Mouse (Mus musculus) naive thymus-derived CD4-positive, alpha-beta T cell, adult 2 months (primary cell): ENCODE results near the gene Arl5b.
A peak's percentile ranks its signal among the peaks of the same experiment; 100 is the strongest.

ENCODE experiments used
- DNase-seq: peaks from one replicate; pipeline ENCODE4 v3.0.0-alpha.2; 2011; ENCODE audit warnings: low read depth

Arl5b gene

DNA sequence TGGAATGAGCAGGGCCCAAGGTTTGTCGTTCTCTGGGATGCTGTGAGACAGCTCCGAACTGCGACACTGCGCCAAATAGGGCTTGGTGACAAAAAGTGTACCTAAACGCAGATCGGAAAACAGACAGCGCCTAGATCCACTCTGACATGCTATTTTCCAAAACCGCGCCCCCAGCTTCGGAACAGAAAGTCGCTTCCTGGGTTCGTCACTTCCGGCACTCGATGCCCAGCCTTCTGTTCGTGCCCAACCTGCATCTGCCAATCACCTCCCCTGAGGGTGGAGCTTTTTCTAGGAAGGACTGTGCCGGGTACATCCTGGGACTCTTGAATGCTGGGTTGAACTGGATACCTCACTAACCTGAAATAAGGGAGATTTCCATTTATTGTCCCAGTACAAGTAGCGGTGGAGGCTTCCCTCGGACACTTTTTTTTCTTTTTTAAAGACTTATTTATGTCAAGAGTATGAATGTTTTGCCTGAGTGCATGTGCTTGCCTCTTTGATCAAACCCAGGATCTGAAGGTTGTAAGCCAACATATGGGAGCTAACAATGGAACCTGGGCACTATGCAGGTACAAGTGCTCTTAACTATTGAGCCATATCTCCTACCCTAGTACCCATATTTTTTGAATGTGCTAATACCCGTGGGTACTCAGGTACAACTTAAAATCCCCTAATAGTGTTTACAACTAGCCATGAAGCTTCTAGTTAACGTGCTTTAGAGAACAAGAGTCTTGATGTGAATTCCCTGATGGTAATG is at the start of gene Arl5b:
Gene Arl5b (plus strand): TSS at position 279 of the 757 bp plus-strand sequence.
- DNase-seq: peak; percentile 95

- no peak for DNase-seq
Measured at GRCm38 (mm10) chr2:15007531-15007930, 41.7 kb upstream of the Arl5b start.

DNA sequence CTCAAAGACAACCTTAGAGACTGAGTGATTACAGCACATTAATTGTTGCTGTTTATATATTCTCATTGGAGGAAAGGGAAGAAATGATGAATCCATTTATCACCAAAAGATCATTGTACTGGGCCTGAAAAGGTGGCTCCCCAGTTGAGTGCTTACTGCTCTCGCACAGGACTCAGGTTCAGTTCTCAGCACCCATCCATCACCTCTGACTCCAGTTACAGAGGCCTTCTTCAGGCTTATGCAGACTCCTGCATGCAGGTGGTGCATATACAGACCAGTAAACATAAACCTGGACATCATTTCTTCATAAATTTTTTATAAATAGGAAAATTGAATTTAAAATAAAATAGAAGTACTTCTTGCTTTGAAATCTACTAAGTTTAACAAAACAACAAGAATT is 41.1 kb upstream of the Arl5b start:
- no peak for DNase-seq

- DNase-seq: no peak
Measured at GRCm38 (mm10) chr2:15026817-15027216, 22.4 kb upstream of the Arl5b start.

GRCm38 (mm10) chr2:15027816-15028215 is 21.4 kb upstream of the Arl5b start:
- DNase-seq: no peak

GRCm38 (mm10) chr2:15038705-15039104 is 10.5 kb upstream of the Arl5b start:
- no peak for DNase-seq

GRCm38 (mm10) chr2:15040326-15040725 is 8.9 kb upstream of the Arl5b start:
- peak; percentile 67 for DNase-seq

- no peak for DNase-seq
Measured at GRCm38 (mm10) chr2:15054496-15054895, 5.3 kb downstream of the Arl5b start.

- DNase-seq: peak; percentile 97
Measured at GRCm38 (mm10) chr2:15054945-15055637, 5.9 kb downstream of the Arl5b start, which contains the start of gene Nsun6. Gene Nsun6, minus strand, starts transcription at chr2:15055069.

DNA sequence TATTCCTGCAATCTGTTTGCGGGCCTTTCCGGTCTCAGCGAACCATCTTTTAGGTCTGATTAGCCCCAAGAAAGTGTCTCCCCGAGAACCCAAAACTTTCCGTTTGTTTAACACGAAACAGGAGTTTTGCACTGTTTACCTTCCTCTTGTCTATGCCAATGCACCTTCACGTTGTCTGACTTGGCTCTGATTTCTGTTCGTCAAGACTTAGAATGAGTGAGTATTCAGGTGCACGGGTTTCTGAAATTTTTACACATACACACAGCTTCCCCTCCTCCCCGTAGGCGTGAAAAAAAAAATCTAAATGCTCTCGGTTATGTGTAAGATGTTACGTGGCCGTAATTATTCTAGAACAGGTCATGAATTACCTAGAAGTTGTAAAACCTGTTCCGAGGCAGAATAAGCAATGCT is 6.6 kb downstream of the Arl5b start:
- DNase-seq: peak; percentile 69

DNA sequence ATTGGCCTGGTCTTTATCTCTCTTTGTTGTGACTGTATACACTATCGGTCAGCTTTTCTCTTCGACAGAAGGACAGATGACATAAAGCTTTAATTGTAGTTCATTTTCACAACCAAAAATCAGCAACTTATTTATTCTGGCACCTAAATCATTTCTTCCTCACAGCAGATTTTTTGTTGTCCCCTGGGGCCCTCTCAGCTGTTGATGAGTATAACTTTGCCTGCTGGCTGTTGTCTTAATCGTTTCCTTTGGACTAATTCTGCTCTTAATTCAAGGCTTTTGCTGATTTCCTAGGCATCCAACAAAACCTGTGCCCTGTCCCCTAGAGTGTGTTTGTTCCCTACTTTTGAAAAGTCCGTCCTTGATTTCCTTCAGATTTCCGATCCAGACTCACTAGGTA is 9.0 kb downstream of the Arl5b start:
- DNase-seq: no peak

- no peak for DNase-seq
Measured at GRCm38 (mm10) chr2:15060856-15061255, 11.7 kb downstream of the Arl5b start.

DNA sequence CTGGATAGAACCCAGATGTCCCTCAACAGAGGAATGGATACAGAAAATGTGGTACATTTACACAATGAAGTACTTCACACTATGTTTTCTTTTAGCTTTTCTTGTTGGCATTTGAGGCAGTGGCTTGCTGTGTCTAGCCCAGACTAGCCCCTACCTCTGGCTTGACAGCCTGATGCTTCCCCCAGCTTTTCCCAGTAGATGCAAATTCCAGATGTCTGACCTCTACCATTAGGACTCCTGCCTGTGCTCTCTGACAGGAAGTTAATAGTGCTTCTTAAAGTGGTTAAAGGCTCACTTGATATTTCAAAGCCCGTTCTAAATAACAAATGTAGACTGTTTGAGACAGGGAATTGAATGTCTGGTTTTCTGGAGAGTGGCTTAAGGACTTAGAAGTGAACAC is 14.6 kb downstream of the Arl5b start:
- DNase-seq: no peak

GRCm38 (mm10) chr2:15064380-15065269 is 15.4 kb downstream of the Arl5b start:
- no peak for DNase-seq

DNA sequence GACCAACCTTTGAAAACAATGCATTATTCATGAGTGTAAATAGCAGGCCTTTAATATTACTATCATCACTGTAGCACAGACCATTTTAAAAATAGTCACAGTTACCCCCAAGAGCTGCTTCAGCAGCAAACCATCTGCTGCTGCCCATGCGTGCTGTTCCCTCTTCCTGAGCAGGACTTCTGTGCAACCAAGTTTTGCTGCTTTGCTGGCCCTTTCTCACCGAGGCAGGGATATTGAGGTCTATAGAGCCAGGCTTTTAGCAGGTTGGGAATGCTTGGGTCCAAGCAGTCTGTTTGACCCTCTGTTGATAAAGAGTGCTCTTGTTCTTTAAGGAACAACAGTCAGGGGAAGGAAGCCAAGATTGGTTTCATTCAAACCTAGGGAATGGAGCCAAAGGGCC is 16.3 kb downstream of the Arl5b start:
- no peak for DNase-seq

DNA sequence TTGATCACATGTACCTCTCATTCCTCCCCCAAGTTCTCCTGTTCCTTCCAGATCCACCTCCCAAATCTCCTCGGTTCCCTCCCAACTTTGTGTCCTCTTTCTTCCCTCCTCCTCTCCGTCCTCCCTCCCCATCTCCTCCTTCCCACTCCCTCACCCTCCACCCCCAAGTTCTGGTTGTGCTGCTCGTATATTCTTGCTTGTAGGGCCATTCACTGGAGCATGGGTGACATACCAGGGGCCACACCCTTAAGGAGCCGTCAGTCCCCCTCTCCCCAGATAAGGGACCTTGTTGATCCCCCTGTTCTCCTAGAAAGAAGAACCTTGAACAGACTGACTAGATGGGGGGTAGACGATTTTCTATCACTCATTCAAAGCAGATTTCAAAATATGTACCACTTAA is 17.9 kb downstream of the Arl5b start:
- no peak for DNase-seq

DNA sequence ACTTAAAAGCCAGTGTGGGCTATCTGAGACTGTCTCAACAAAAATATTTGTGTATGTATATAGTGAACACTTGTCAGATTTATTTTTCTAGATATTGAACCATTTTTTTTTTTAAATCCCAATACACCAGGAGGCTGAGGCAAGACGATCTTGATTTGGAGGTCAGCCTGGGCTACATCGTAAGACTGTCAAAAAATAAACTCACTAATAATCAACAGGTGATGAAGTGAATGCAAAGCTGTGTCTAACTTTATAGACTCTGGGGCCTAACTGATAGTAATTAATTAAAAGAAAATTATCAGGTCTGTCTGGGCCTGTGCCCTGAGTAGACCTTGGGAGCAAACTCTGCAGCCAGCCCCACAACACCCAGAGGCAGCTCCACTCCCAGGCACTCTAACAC is 34.5 kb downstream of the Arl5b start:
- DNase-seq: no peak

- no peak for DNase-seq
Measured at GRCm38 (mm10) chr2:15087308-15087707, 38.1 kb downstream of the Arl5b start.

GRCm38 (mm10) chr2:15096514-15097090 is 47.4 kb downstream of the Arl5b start:
- DNase-seq: no peak

DNA sequence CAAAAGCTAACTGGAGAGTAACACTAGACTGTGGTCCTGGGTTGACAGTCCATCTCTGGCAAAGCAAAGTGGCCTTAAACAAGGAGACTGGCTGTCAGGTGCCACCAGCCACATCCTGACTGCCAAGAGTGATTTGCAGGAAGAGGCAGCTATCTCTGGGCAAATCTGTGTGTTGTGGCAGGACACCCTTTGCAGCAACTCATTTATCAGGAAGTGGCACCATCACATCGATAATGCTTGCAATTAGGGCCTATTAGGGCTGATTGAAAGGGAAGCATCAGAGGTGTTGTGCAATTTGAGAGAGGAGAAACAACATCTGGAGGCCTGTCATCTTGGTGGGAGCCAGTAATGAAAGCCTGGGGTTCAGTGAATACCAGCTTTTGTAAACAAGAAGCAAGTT is 55.2 kb downstream of the Arl5b start:
- DNase-seq: no peak

- DNase-seq: no peak
Measured at GRCm38 (mm10) chr2:15111290-15111689, 62.1 kb downstream of the Arl5b start.

- DNase-seq: no peak
Measured at GRCm38 (mm10) chr2:15111808-15112440, 62.7 kb downstream of the Arl5b start.
